Mouse (Mus musculus) megakaryocyte, embryonic 14.5 days (primary cell): ENCODE results near the gene Il17rc.

Source experiments
- FLI1 ChIP-seq: IDR thresholded peaks from 2 replicates; pipeline ENCODE4 v1.6.1; 2012; ENCODE audit warnings: low read length, inconsistent platforms, mixed read lengths
- GATA1 ChIP-seq: IDR thresholded peaks from 3 replicates; pipeline ENCODE4 v1.6.1; 2012; ENCODE audit warnings: mixed read lengths, low read length, inconsistent platforms, borderline replicate concordance

- TF ChIP-seq GATA1 (no peak), FLI1 (no peak)
Observed at GRCm38 (mm10) chr6:113431801-113432200, 39.4 kb upstream of the Il17rc start.
